Mouse (Mus musculus): Measurements from ENCODE around the gene Rpl21.
A peak's percentile ranks its signal among the peaks of the same experiment; 100 is the strongest.

GRCm38 (mm10) chr5:146815394-146815793 is 17.3 kb upstream of the Rpl21 start:
- TF ChIP-seq TAL1 (IDR thresholded peaks at IDR 0.05; ENCODE audit: low read length) (peak; percentile 54), EP300 (IDR thresholded peaks at IDR 0.05; ENCODE audit: low read depth in 1 of 2, low read length in 2 of 2) (no peak)
